Mouse (Mus musculus): ENCODE data around the gene Mitd1.
A peak's percentile ranks its signal among the peaks of the same experiment; 100 is the strongest.

The Mitd1 gene

GRCm38 (mm10) chr1:37890025-37890652 is at the start of gene Mitd1, which contains the start of gene Mrpl30:
TSS of gene Mitd1 (minus strand) at chr1:37890411.
TSS of gene Mrpl30 (plus strand) at chr1:37890477.
- peak; percentile 85 to 90 for DNase-seq (ENCODE audit: low spot score in 2 of 2)

GRCm38 (mm10) chr1:37931806-37932205 is 41.6 kb upstream of the Mitd1 start:
- DNase-seq (ENCODE audit: low spot score in 2 of 2) = peak; percentile 47 to 54

- DNase-seq (ENCODE audit: low spot score in 2 of 2) = no peak
Measured at GRCm38 (mm10) chr1:37925971-37926370, 35.8 kb upstream of the Mitd1 start.

GRCm38 (mm10) chr1:37922536-37922935 is 32.3 kb upstream of the Mitd1 start:
- DNase-seq (ENCODE audit: low spot score in 2 of 2) = no peak

- no peak for DNase-seq (ENCODE audit: low spot score in 2 of 2)
Measured at GRCm38 (mm10) chr1:37918096-37918495, 27.9 kb upstream of the Mitd1 start.

- no peak for DNase-seq (ENCODE audit: low spot score in 2 of 2)
Measured at GRCm38 (mm10) chr1:37917666-37918065, 27.5 kb upstream of the Mitd1 start.

GRCm38 (mm10) chr1:37916393-37916792 is 26.2 kb upstream of the Mitd1 start, which contains the start of gene Lyg2:
TSS of gene Lyg2 (minus strand) at chr1:37916493.
- no peak for DNase-seq (ENCODE audit: low spot score in 2 of 2)

GRCm38 (mm10) chr1:37912751-37913150 is 22.5 kb upstream of the Mitd1 start:
- no peak for DNase-seq (ENCODE audit: low spot score in 2 of 2)

GRCm38 (mm10) chr1:37903178-37903577 is 13.0 kb upstream of the Mitd1 start:
- peak in 1 of 2 experiments; percentile 9 for DNase-seq (ENCODE audit: low spot score in 2 of 2)

- DNase-seq (ENCODE audit: low spot score in 2 of 2) = no peak
Measured at GRCm38 (mm10) chr1:37900288-37900687, 10.1 kb upstream of the Mitd1 start.

GRCm38 (mm10) chr1:37899816-37900215 is 9.6 kb upstream of the Mitd1 start:
- no peak for DNase-seq (ENCODE audit: low spot score in 2 of 2)

GRCm38 (mm10) chr1:37894606-37895005 is 4.4 kb upstream of the Mitd1 start:
- no peak for DNase-seq (ENCODE audit: low spot score in 2 of 2)

- DNase-seq (ENCODE audit: low spot score in 2 of 2) = no peak
Measured at GRCm38 (mm10) chr1:37891400-37891799, 1.2 kb upstream of the Mitd1 start.

- no peak for DNase-seq (ENCODE audit: low spot score in 2 of 2)
Measured at GRCm38 (mm10) chr1:37889206-37889605, 1.0 kb downstream of the Mitd1 start.

- no peak for DNase-seq (ENCODE audit: low spot score in 2 of 2)
Measured at GRCm38 (mm10) chr1:37884451-37884850, 5.8 kb downstream of the Mitd1 start.

- DNase-seq (ENCODE audit: low spot score in 2 of 2) = no peak
Measured at GRCm38 (mm10) chr1:37883411-37883810, 6.8 kb downstream of the Mitd1 start.

- DNase-seq (ENCODE audit: low spot score in 2 of 2) = peak in 1 of 2 experiments; percentile 31
Measured at GRCm38 (mm10) chr1:37877736-37878460, 12.3 kb downstream of the Mitd1 start.

GRCm38 (mm10) chr1:37873157-37873556 is 17.1 kb downstream of the Mitd1 start:
- no peak for DNase-seq (ENCODE audit: low spot score in 2 of 2)

- peak; percentile 60 to 80 for DNase-seq (ENCODE audit: low spot score in 2 of 2)
Measured at GRCm38 (mm10) chr1:37872131-37873067, 17.8 kb downstream of the Mitd1 start.

- peak; percentile 16 to 28 for DNase-seq (ENCODE audit: low spot score in 2 of 2)
Measured at GRCm38 (mm10) chr1:37871704-37872103, 18.5 kb downstream of the Mitd1 start, which contains the start of gene Lipt1. TSS of gene Lipt1 (plus strand) at chr1:37871738.

GRCm38 (mm10) chr1:37869362-37869761 is 20.8 kb downstream of the Mitd1 start:
- no peak for DNase-seq (ENCODE audit: low spot score in 2 of 2)

GRCm38 (mm10) chr1:37868640-37869039 is 21.6 kb downstream of the Mitd1 start:
- DNase-seq (ENCODE audit: low spot score in 2 of 2) = no peak

Measured in urinary bladder, postnatal 36 days (tissue).